Mouse (Mus musculus): ENCODE measurements around the gene Synpo2. TPM values are rescaled to one million over a fixed set of nuclear protein-coding genes. Genes with fewer than 3 reads are reported as not detected.

Synpo2 gene
- polyA plus RNA-seq, 1 experiment from 2014 or later = 1.8 TPM

DNA sequence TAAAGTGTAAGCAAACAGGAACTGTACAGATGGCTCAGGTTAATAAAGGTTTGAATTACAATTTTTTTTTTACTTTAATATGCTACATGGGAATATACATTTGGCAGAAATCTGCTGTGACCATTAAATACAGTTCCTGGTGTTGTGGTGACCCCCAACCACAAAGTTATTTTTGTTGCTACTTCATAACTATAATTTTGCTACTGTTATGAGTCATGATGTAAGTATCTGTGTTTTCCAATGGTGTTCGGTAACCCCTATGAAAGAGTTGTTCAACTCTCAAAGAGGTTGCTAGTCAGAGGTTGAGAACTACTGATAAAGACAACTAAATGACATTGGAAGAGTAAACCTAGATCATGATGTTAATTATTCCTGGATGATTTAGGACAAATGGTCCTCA, 193.6 kb downstream of the Synpo2 start:
- H3K9me3 ChIP-seq (replicated peaks) = no peaks in the 10 kb centered on the region
- no peak overlapping the region for H3K9ac ChIP-seq (replicated peaks)
- ATAC-seq (ENCODE audit: low FRiP score) = no peak
- H3K27ac ChIP-seq (replicated peaks) = no peak overlapping the region
- H3K36me3 ChIP-seq = no peaks in the 10 kb centered on the region
- H3K4me3 ChIP-seq (replicated peaks) = no peak overlapping the region
- H3K27me3 ChIP-seq (replicated peaks) = no peaks in the 10 kb centered on the region
- no peak overlapping the region for H3K4me2 ChIP-seq
- 93% methylated on average over 1 of the region's 1 CpGs for WGBS
- H3K4me1 ChIP-seq = no peaks in the 10 kb centered on the region

DNA sequence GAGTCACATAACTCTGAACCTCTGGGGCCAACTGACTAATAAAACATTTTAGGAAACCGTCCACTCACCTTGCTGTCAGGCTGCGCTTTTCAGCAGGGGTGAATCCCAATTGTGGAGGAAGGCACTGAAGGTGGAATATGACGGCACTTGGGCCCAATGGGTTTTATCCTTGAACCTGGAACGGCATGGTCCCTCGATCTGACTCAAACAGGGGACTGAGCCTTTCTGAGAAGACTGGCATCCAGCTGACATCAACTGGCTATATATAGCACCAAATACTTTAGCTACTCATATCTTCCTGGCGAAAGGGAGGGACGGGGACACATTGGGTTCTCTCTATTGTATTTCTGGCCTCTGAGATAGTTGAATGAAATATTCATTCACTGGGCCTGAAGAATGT, 201.2 kb downstream of the Synpo2 start, which contains the start of gene Myoz2:
Gene Myoz2 (minus strand): TSS at position 264 of the 400 bp plus-strand sequence.
- H3K4me3 ChIP-seq (replicated peaks) = no peak within 1 kb of the TSS
- no peak within 1 kb of the TSS for H3K4me2 ChIP-seq
- no peak within 1 kb of the TSS for H3K9ac ChIP-seq (replicated peaks)
- ATAC-seq (ENCODE audit: low FRiP score) = no peak
- no peaks in the 10 kb centered on the region for H3K27me3 ChIP-seq (replicated peaks)
- no peak within 1 kb of the TSS for H3K27ac ChIP-seq (replicated peaks)
- no peaks in the 10 kb centered on the region for H3K4me1 ChIP-seq
- H3K36me3 ChIP-seq = no peaks in the 10 kb centered on the region
- 86% methylated on average over 7 of the region's 7 CpGs for WGBS
- no peaks in the 10 kb centered on the region for H3K9me3 ChIP-seq (replicated peaks)

DNA sequence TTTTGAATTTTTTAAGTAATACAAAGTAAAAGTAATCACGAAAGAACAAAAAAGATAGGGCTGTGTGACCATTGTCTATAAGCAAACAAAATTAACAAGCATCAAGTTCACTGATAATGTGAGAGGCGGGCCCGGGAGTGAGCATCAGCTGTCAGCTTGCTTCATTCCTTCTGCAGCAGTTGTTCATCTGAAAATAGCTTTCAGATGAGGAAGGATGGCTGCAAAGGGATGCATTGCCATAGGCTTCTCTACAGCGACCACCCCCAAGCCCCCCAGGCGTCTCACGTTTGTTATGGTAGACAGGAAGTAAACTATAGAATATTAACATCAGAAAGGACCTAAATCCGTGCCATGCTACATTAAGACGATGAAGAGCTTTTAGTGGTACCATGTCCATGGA, 202.1 kb downstream of the Synpo2 start:
- no peaks in the 10 kb centered on the region for H3K9me3 ChIP-seq (replicated peaks)
- 75% methylated on average over 8 of the region's 8 CpGs for WGBS
- no peaks in the 10 kb centered on the region for H3K36me3 ChIP-seq
- no peak overlapping the region for H3K27ac ChIP-seq (replicated peaks)
- H3K4me3 ChIP-seq (replicated peaks) = no peak overlapping the region
- no peak overlapping the region for H3K9ac ChIP-seq (replicated peaks)
- H3K27me3 ChIP-seq (replicated peaks) = no peaks in the 10 kb centered on the region
- no peak for ATAC-seq (ENCODE audit: low FRiP score)
- H3K4me1 ChIP-seq = no peaks in the 10 kb centered on the region
- H3K4me2 ChIP-seq = no peak overlapping the region

Other genes with a start within 250 kb of the Synpo2 start
- gene Myoz2, start 201.1 kb downstream of the Synpo2 start, polyA plus RNA-seq (2015; fragmentation: Nextera tagmentation; extraction: Ambion mirVana) = 1.8 and 3.5 TPM in 2 replicates
- gene Sec24d, start 31.3 kb upstream of the Synpo2 start, polyA plus RNA-seq (2015; fragmentation: Nextera tagmentation; extraction: Ambion mirVana) = 18.3 and 27.0 TPM in 2 replicates
- gene Mettl14, start 150.0 kb upstream of the Synpo2 start, polyA plus RNA-seq (2015; fragmentation: Nextera tagmentation; extraction: Ambion mirVana) = 19.9 and 23.6 TPM in 2 replicates
- 30.3 and 31.7 TPM in 2 replicates for gene Prss12, start 210.8 kb upstream of the Synpo2 start, polyA plus RNA-seq (2015; fragmentation: Nextera tagmentation; extraction: Ambion mirVana)

Measured in neural tube, embryonic 15.5 days (tissue).